Mouse (Mus musculus): Measurements from ENCODE around the gene Wipi1. TPM values are rescaled to one million over a fixed set of nuclear protein-coding genes. Genes with fewer than 3 reads are reported as not detected.

Wipi1 gene
- polyA plus RNA-seq, 1 experiment from 2014 or later: 10.7 TPM

GRCm38 (mm10) chr11:109608976-109609625 is 2.7 kb downstream of the Wipi1 start:
- H3K36me3 ChIP-seq (ENCODE audit: inconsistent target): no peaks in the 10 kb centered on the region
- H3K27ac ChIP-seq: no peak overlapping the region
- H3K4me3 ChIP-seq (ENCODE audit: inconsistent target): no peak overlapping the region
- WGBS (ENCODE audit: missing documents): 76% methylated on average over 6 of the region's 6 CpGs
- H3K79me2 ChIP-seq (ENCODE audit: inconsistent target): no peaks in the 10 kb centered on the region

GRCm38 (mm10) chr11:109607600-109607999 is 4.2 kb downstream of the Wipi1 start:
- no peak overlapping the region for H3K27ac ChIP-seq
- no peaks in the 10 kb centered on the region for H3K36me3 ChIP-seq (ENCODE audit: inconsistent target)
- no peak overlapping the region for H3K4me3 ChIP-seq (ENCODE audit: inconsistent target)
- WGBS (ENCODE audit: missing documents): 92% methylated on average over 4 of the region's 6 CpGs
- no peaks in the 10 kb centered on the region for H3K79me2 ChIP-seq (ENCODE audit: inconsistent target)

GRCm38 (mm10) chr11:109598778-109599570 is 12.8 kb downstream of the Wipi1 start:
- no peak overlapping the region for H3K27ac ChIP-seq
- WGBS (ENCODE audit: missing documents): 78% methylated on average over 11 of the region's 12 CpGs
- H3K4me3 ChIP-seq (ENCODE audit: inconsistent target): no peak overlapping the region
- H3K36me3 ChIP-seq (ENCODE audit: inconsistent target): no peaks in the 10 kb centered on the region; the same call in 1 of the 2 replicates
- H3K79me2 ChIP-seq (ENCODE audit: inconsistent target): no peaks in the 10 kb centered on the region

GRCm38 (mm10) chr11:109594761-109595160 is 17.0 kb downstream of the Wipi1 start:
- Histone ChIP-seq H3K36me3 (ENCODE audit: inconsistent target) (no peaks in the 10 kb centered on the region), H3K79me2 (ENCODE audit: inconsistent target) (no peaks in the 10 kb centered on the region), H3K4me3 (ENCODE audit: inconsistent target) (no peak overlapping the region), H3K27ac (no peak overlapping the region)
- WGBS (ENCODE audit: missing documents): 64% methylated on average over 8 of the region's 8 CpGs

GRCm38 (mm10) chr11:109593200-109593981 is 18.4 kb downstream of the Wipi1 start:
- Histone ChIP-seq H3K79me2 (ENCODE audit: inconsistent target) (no peaks in the 10 kb centered on the region), H3K4me3 (ENCODE audit: inconsistent target) (no peak overlapping the region), H3K27ac (no peak overlapping the region), H3K36me3 (ENCODE audit: inconsistent target) (no peaks in the 10 kb centered on the region)
- WGBS (ENCODE audit: missing documents): 62% methylated on average over 6 of the region's 6 CpGs

GRCm38 (mm10) chr11:109591511-109591910 is 20.3 kb downstream of the Wipi1 start:
- H3K36me3 ChIP-seq (ENCODE audit: inconsistent target): no peaks in the 10 kb centered on the region
- WGBS (ENCODE audit: missing documents): 89% methylated on average over 4 of the region's 4 CpGs

GRCm38 (mm10) chr11:109590012-109590411 is 21.8 kb downstream of the Wipi1 start:
- Histone ChIP-seq H3K79me2 (ENCODE audit: inconsistent target) (no peaks in the 10 kb centered on the region), H3K36me3 (ENCODE audit: inconsistent target) (no peaks in the 10 kb centered on the region), H3K4me3 (ENCODE audit: inconsistent target) (no peak overlapping the region), H3K27ac (no peak overlapping the region)
- WGBS (ENCODE audit: missing documents): 88% methylated on average over 8 of the region's 8 CpGs

More at GRCm38 (mm10) chr11:109591511-109591910, 20.3 kb downstream of the Wipi1 start:
- Histone ChIP-seq H3K79me2 (ENCODE audit: inconsistent target) (no peaks in the 10 kb centered on the region), H3K4me3 (ENCODE audit: inconsistent target) (no peak overlapping the region), H3K27ac (no peak overlapping the region)

- Histone ChIP-seq H3K27ac (no peak overlapping the region), H3K4me3 (ENCODE audit: inconsistent target) (no peak overlapping the region), H3K79me2 (ENCODE audit: inconsistent target) (no peaks in the 10 kb centered on the region), H3K36me3 (ENCODE audit: inconsistent target) (no peaks in the 10 kb centered on the region)
- 20% methylated on average over 13 of the region's 15 CpGs for WGBS (ENCODE audit: missing documents)
These were observed 24.0 kb downstream of the Wipi1 start for GRCm38 (mm10) chr11:109587638-109588374.

- H3K79me2 ChIP-seq (ENCODE audit: inconsistent target): no peaks in the 10 kb centered on the region
- no peaks in the 10 kb centered on the region for H3K36me3 ChIP-seq (ENCODE audit: inconsistent target)
- H3K27ac ChIP-seq: no peak overlapping the region
- no peak overlapping the region for H3K4me3 ChIP-seq (ENCODE audit: inconsistent target)
- 57% methylated on average over 13 of the region's 13 CpGs for WGBS (ENCODE audit: missing documents)
These were observed 24.7 kb downstream of the Wipi1 start for GRCm38 (mm10) chr11:109587019-109587418.

- Histone ChIP-seq H3K79me2 (ENCODE audit: inconsistent target) (no peaks in the 10 kb centered on the region), H3K27ac (no peak overlapping the region), H3K36me3 (ENCODE audit: inconsistent target) (no peaks in the 10 kb centered on the region), H3K4me3 (ENCODE audit: inconsistent target) (no peak overlapping the region)
- WGBS (ENCODE audit: missing documents): 92% methylated on average over 2 of the region's 2 CpGs
These were observed 25.3 kb downstream of the Wipi1 start for GRCm38 (mm10) chr11:109586424-109586823.

- WGBS (ENCODE audit: missing documents): 54% methylated on average over 11 of the region's 11 CpGs
- Histone ChIP-seq H3K79me2 (ENCODE audit: inconsistent target) (no peaks in the 10 kb centered on the region), H3K4me3 (ENCODE audit: inconsistent target) (no peak overlapping the region), H3K36me3 (ENCODE audit: inconsistent target) (no peaks in the 10 kb centered on the region), H3K27ac (no peak overlapping the region)
These were observed 26.7 kb downstream of the Wipi1 start for GRCm38 (mm10) chr11:109584843-109585713.

GRCm38 (mm10) chr11:109583986-109584385 is 27.8 kb downstream of the Wipi1 start:
- no peaks in the 10 kb centered on the region for H3K79me2 ChIP-seq (ENCODE audit: inconsistent target)
- H3K27ac ChIP-seq: no peak overlapping the region
- H3K36me3 ChIP-seq (ENCODE audit: inconsistent target): no peaks in the 10 kb centered on the region
- H3K4me3 ChIP-seq (ENCODE audit: inconsistent target): no peak overlapping the region
- 63% methylated on average over 14 of the region's 14 CpGs for WGBS (ENCODE audit: missing documents)

GRCm38 (mm10) chr11:109579999-109580398 is 31.8 kb downstream of the Wipi1 start:
- no peak overlapping the region for H3K27ac ChIP-seq
- no peaks in the 10 kb centered on the region for H3K36me3 ChIP-seq (ENCODE audit: inconsistent target)
- H3K4me3 ChIP-seq (ENCODE audit: inconsistent target): no peak overlapping the region
- H3K79me2 ChIP-seq (ENCODE audit: inconsistent target): no peaks in the 10 kb centered on the region
- WGBS (ENCODE audit: missing documents): 97% methylated on average over 9 of the region's 9 CpGs
